Mouse (Mus musculus): ENCODE data around the gene Gpr25. TPM values are rescaled to one million over a fixed set of nuclear protein-coding genes. Genes with fewer than 3 reads are reported as not detected.

Gene Gpr25
- total RNA-seq, 1 experiment: not detected

- in situ Hi-C loops (cut with MboI; ENCODE audit: low sequenced_read_pairs in 2 of 2, unreplicated experiment in 2 of 2): no loop called here
- no peak for TF ChIP-seq ZNF384 (IDR thresholded peaks at IDR 0.05; ENCODE audit: low read depth, low read length)
- no peak for TF ChIP-seq MAFK (IDR thresholded peaks at IDR 0.05; ENCODE audit: insufficient read depth, low read depth, low read length)
- no peak for TF ChIP-seq CHD2 (IDR thresholded peaks at IDR 0.05; ENCODE audit: low read depth, low read length)
- TF ChIP-seq ZC3H11A (IDR thresholded peaks at IDR 0.05; ENCODE audit: borderline replicate concordance, low read depth, low read length): no peak
- no peak for TF ChIP-seq HCFC1 (IDR thresholded peaks at IDR 0.05; ENCODE audit: borderline replicate concordance, insufficient read depth, low read length)
- no peaks in the 10 kb centered on the region for H3K36me3 ChIP-seq (ENCODE audit: control insufficient read depth, insufficient read depth, low read length, poor library complexity, severe bottlenecking)
- DNase-seq (ENCODE audit: low read depth, low spot score): no peak
- H3K4me1 ChIP-seq (ENCODE audit: control insufficient read depth in 2 of 2, insufficient read depth in 2 of 2, low read length in 2 of 2, poor library complexity in 1 of 2): peaks cover 0 to 4% of the 10 kb centered on the region in 2 experiments; a peak in 1 of 4 replicates
- H3K9ac ChIP-seq (ENCODE audit: insufficient read depth, low read depth, low read length, poor library complexity, severe bottlenecking): no peak overlapping the region
- H3K9me3 ChIP-seq (ENCODE audit: control insufficient read depth, insufficient read depth, low read depth, low read length): no peaks in the 10 kb centered on the region
- no peak overlapping the region for H3K4me3 ChIP-seq (ENCODE audit: insufficient read depth in 1 of 2, low read depth in 1 of 2, low read length in 2 of 2, poor library complexity in 1 of 2, severe bottlenecking in 1 of 2)
- H3K27ac ChIP-seq (ENCODE audit: insufficient read depth, low read depth, low read length, poor library complexity, severe bottlenecking): no peak overlapping the region
Measured at GRCm38 (mm10) chr1:136255174-136255573, 5.5 kb downstream of the Gpr25 start.

DNA sequence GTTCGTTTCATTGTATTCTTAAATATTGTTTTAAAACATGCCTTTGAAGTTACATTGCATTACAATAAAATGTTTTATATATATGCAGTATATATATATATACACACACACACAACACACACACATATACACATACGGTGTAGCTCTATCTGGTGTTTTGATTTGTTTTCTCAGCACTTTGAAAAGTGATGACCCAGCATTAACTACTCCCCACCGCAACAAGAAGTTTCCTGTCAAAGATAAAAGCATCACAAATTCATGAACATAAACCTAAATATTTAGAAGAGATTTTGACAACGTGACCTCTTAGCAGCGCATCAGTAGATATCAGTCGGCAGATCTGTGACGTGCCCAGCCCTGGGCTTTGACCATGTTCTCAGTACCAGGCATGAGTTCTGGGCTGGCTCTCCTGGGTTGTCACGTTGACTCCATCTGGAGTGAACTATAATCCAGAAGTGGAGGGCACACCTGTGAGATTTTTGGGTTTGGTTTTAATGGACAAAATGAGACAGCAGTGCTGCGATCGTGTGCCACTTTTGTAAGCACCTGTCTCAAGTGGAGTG, 6.1 kb downstream of the Gpr25 start:
- in situ Hi-C loops (cut with MboI; ENCODE audit: low sequenced_read_pairs in 2 of 2, unreplicated experiment in 2 of 2): no loop called here
- Histone ChIP-seq H3K9ac (ENCODE audit: insufficient read depth, low read depth, low read length, poor library complexity, severe bottlenecking) (no peak overlapping the region), H3K36me3 (ENCODE audit: control insufficient read depth, insufficient read depth, low read length, poor library complexity, severe bottlenecking) (no peaks in the 10 kb centered on the region), H3K27ac (ENCODE audit: insufficient read depth, low read depth, low read length, poor library complexity, severe bottlenecking) (no peak overlapping the region), H3K4me1 (ENCODE audit: control insufficient read depth in 2 of 2, insufficient read depth in 2 of 2, low read length in 2 of 2, poor library complexity in 1 of 2) (peaks cover 0 to 4% of the 10 kb centered on the region in 2 experiments; a peak in 1 of 4 replicates), H3K4me3 (ENCODE audit: insufficient read depth in 1 of 2, low read depth in 1 of 2, low read length in 2 of 2, poor library complexity in 1 of 2, severe bottlenecking in 1 of 2) (no peak overlapping the region), H3K9me3 (ENCODE audit: control insufficient read depth, insufficient read depth, low read depth, low read length) (no peaks in the 10 kb centered on the region)
- no peak for DNase-seq (ENCODE audit: low read depth, low spot score)
- TF ChIP-seq ZC3H11A (IDR thresholded peaks at IDR 0.05; ENCODE audit: borderline replicate concordance, low read depth, low read length): no peak
- no peak for TF ChIP-seq CHD2 (IDR thresholded peaks at IDR 0.05; ENCODE audit: low read depth, low read length)
- TF ChIP-seq MAFK (IDR thresholded peaks at IDR 0.05; ENCODE audit: insufficient read depth, low read depth, low read length): peak; percentile 56
- no peak for TF ChIP-seq HCFC1 (IDR thresholded peaks at IDR 0.05; ENCODE audit: borderline replicate concordance, insufficient read depth, low read length)
- no peak for TF ChIP-seq ZNF384 (IDR thresholded peaks at IDR 0.05; ENCODE audit: low read depth, low read length)

DNA sequence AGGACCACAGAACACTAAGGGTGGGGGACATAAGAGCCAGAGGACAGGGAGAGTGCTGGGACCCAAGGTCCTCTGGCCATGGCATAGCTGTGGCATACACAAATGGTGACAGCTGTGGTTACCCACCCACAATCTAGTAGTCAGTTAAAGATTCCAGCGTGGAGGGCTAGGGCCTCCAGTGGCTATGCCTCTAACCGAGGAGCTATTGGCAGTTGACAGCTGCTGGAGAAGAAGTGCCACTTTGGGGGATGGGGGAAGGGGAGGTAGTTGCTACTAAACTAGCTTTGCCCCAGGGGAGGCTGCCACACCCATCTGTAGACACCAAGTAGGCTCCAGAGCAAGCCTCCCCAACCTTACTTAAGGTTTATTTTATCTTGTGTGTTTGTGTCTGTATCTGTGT, 7.2 kb downstream of the Gpr25 start:
- Histone ChIP-seq H3K27ac (ENCODE audit: insufficient read depth, low read depth, low read length, poor library complexity, severe bottlenecking) (no peak overlapping the region), H3K36me3 (ENCODE audit: control insufficient read depth, insufficient read depth, low read length, poor library complexity, severe bottlenecking) (no peaks in the 10 kb centered on the region), H3K9me3 (ENCODE audit: control insufficient read depth, insufficient read depth, low read depth, low read length) (no peaks in the 10 kb centered on the region), H3K4me1 (ENCODE audit: control insufficient read depth in 2 of 2, insufficient read depth in 2 of 2, low read length in 2 of 2, poor library complexity in 1 of 2) (peaks cover 0 to 4% of the 10 kb centered on the region in 2 experiments; a peak in 1 of 4 replicates), H3K9ac (ENCODE audit: insufficient read depth, low read depth, low read length, poor library complexity, severe bottlenecking) (no peak overlapping the region), H3K4me3 (ENCODE audit: insufficient read depth in 1 of 2, low read depth in 1 of 2, low read length in 2 of 2, poor library complexity in 1 of 2, severe bottlenecking in 1 of 2) (no peak overlapping the region)
- DNase-seq (ENCODE audit: low read depth, low spot score): no peak
- TF ChIP-seq ZC3H11A (IDR thresholded peaks at IDR 0.05; ENCODE audit: borderline replicate concordance, low read depth, low read length): no peak
- TF ChIP-seq HCFC1 (IDR thresholded peaks at IDR 0.05; ENCODE audit: borderline replicate concordance, insufficient read depth, low read length): no peak
- no peak for TF ChIP-seq MAFK (IDR thresholded peaks at IDR 0.05; ENCODE audit: insufficient read depth, low read depth, low read length)
- TF ChIP-seq ZNF384 (IDR thresholded peaks at IDR 0.05; ENCODE audit: low read depth, low read length): no peak
- TF ChIP-seq CHD2 (IDR thresholded peaks at IDR 0.05; ENCODE audit: low read depth, low read length): no peak
- in situ Hi-C loops (cut with MboI; ENCODE audit: low sequenced_read_pairs in 2 of 2, unreplicated experiment in 2 of 2): no loop called here

DNA sequence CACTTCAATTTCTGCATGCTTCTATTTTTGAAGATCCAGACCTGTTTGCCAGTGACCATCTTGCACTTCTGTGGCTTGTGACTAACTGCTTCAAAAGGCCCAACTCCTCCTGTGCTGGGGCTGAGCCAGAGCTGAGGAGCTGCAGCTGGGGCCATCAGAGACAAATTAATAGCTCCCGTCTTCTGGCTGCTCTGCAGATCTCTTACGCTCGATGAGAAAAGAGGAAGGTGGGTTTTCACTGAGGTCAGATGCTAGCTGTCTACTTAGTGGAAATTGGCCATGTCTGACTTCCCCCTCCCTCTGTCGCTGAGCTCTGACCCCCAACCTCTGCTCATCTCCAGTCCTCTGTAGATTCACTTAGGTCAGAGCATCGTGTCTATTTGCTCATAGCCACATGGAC, 11.0 kb downstream of the Gpr25 start:
- in situ Hi-C loops (cut with MboI; ENCODE audit: low sequenced_read_pairs in 2 of 2, unreplicated experiment in 2 of 2): no loop called here
- no peak overlapping the region for H3K9ac ChIP-seq (ENCODE audit: insufficient read depth, low read depth, low read length, poor library complexity, severe bottlenecking)
- TF ChIP-seq MAFK (IDR thresholded peaks at IDR 0.05; ENCODE audit: insufficient read depth, low read depth, low read length) (no peak), ZNF384 (IDR thresholded peaks at IDR 0.05; ENCODE audit: low read depth, low read length) (no peak), HCFC1 (IDR thresholded peaks at IDR 0.05; ENCODE audit: borderline replicate concordance, insufficient read depth, low read length) (no peak), ZC3H11A (IDR thresholded peaks at IDR 0.05; ENCODE audit: borderline replicate concordance, low read depth, low read length) (no peak)
- H3K9me3 ChIP-seq (ENCODE audit: control insufficient read depth, insufficient read depth, low read depth, low read length): no peaks in the 10 kb centered on the region
- no peak overlapping the region for H3K4me3 ChIP-seq (ENCODE audit: insufficient read depth in 1 of 2, low read depth in 1 of 2, low read length in 2 of 2, poor library complexity in 1 of 2, severe bottlenecking in 1 of 2)
- H3K36me3 ChIP-seq (ENCODE audit: control insufficient read depth, insufficient read depth, low read length, poor library complexity, severe bottlenecking): no peaks in the 10 kb centered on the region
- DNase-seq (ENCODE audit: low read depth, low spot score): no peak
- H3K27ac ChIP-seq (ENCODE audit: insufficient read depth, low read depth, low read length, poor library complexity, severe bottlenecking): no peak overlapping the region
- no peaks in the 10 kb centered on the region for H3K4me1 ChIP-seq (ENCODE audit: control insufficient read depth in 2 of 2, insufficient read depth in 2 of 2, low read length in 2 of 2, poor library complexity in 1 of 2)

All from ES-E14 (cell line).